Mouse (Mus musculus): ENCODE results near the gene Tbx1. TPM values are rescaled to one million over a fixed set of nuclear protein-coding genes. Genes with fewer than 3 reads are reported as not detected.

The Tbx1 gene
- total and polyA plus RNA-seq, 3 experiments, result not detected

DNA sequence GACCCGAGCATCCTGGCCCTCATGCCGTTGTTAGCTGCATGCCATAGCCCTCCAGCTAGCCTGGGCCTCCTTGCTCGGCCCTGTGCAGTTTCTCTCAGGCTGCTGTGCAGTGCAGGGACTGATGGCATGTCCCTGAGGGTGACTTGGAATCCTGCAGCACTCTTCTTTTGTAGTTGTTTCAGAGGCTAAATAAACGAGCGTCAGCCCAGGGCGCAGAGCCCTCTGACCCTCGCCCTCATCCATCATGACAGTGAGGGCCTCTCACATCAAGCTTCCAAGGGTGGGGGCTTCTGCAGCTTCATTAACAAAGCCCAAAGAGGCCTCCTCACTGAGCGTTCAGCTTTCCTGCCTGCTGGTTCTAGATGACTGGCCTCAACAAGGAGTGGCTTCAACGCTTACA is 38.9 kb downstream of the Tbx1 start:
- TF ChIP-seq MYC (IDR thresholded peaks at IDR 0.05; ENCODE audit: low read depth, low read length), result no peak
- no peak for TF ChIP-seq GATA1 (IDR thresholded peaks at IDR 0.05; ENCODE audit: low read depth, low read length)
- no peak for TF ChIP-seq TAL1 (IDR thresholded peaks at IDR 0.05; ENCODE audit: low read length)
- TF ChIP-seq HCFC1 (IDR thresholded peaks at IDR 0.05; ENCODE audit: low read depth, low read length), result no peak
- no peak for TF ChIP-seq USF2 (IDR thresholded peaks at IDR 0.05; ENCODE audit: borderline replicate concordance in 1 of 2, insufficient read depth in 1 of 2, low read depth in 1 of 2, low read length in 2 of 2)
- H3K4me1 ChIP-seq (ENCODE audit: control insufficient read depth in 1 of 2, insufficient read depth in 2 of 2, low read length in 2 of 2), result no peaks in the 10 kb centered on the region
- no peak overlapping the region for H3K9ac ChIP-seq (ENCODE audit: control insufficient read depth, low read depth, low read length, poor library complexity, severe bottlenecking)
- DNase-seq (ENCODE audit: low read depth, low spot score), result no peak
- H3K4me3 ChIP-seq (ENCODE audit: control insufficient read depth in 1 of 2, insufficient read depth in 1 of 2, low read depth in 2 of 2, low read length in 2 of 2), result no peak overlapping the region
- H3K27me3 ChIP-seq (ENCODE audit: control insufficient read depth in 1 of 2, insufficient read depth in 2 of 2, low read length in 2 of 2), result no peaks in the 10 kb centered on the region
- H3K36me3 ChIP-seq (ENCODE audit: control insufficient read depth in 1 of 2, insufficient read depth in 2 of 2, low read length in 2 of 2), result no peaks in the 10 kb centered on the region; a peak in 1 of 4 replicates
- H3K9me3 ChIP-seq (replicated peaks; ENCODE audit: insufficient read depth, low read length), result no peaks in the 10 kb centered on the region
- no peak overlapping the region for H3K27ac ChIP-seq (ENCODE audit: control insufficient read depth, low read depth, low read length)
- no peaks in the 10 kb centered on the region for H3K79me2 ChIP-seq (ENCODE audit: control insufficient read depth, insufficient read depth, low read length, poor library complexity)

DNA sequence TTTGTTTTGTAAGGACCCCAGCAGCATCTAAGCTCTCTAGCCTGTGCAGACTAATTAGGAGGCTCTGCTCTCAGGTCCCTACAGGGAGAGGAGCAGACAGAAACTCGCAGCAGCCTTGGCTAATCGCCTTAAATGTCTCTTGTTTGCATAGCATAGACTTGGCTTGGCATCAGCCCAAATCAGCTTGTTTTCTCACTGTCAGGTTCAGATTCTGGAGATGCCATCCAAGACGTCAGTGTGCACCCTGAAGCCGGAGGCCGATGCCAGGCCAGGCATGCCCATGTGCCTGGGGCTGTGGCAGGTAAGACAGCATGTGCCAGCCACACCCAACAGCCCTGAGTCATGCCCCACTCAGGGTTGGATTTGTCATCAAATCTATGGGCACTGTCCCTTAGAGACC is 42.6 kb downstream of the Tbx1 start:
- no peaks in the 10 kb centered on the region for H3K79me2 ChIP-seq (ENCODE audit: control insufficient read depth, insufficient read depth, low read length, poor library complexity)
- no peaks in the 10 kb centered on the region for H3K4me1 ChIP-seq (ENCODE audit: control insufficient read depth in 1 of 2, insufficient read depth in 2 of 2, low read length in 2 of 2)
- no peak overlapping the region for H3K27ac ChIP-seq (ENCODE audit: control insufficient read depth, low read depth, low read length)
- H3K36me3 ChIP-seq (ENCODE audit: control insufficient read depth in 1 of 2, insufficient read depth in 2 of 2, low read length in 2 of 2), result no peaks in the 10 kb centered on the region
- no peaks in the 10 kb centered on the region for H3K9me3 ChIP-seq (replicated peaks; ENCODE audit: insufficient read depth, low read length)
- no peaks in the 10 kb centered on the region for H3K27me3 ChIP-seq (ENCODE audit: control insufficient read depth in 1 of 2, insufficient read depth in 2 of 2, low read length in 2 of 2)
- no peak for DNase-seq (ENCODE audit: low read depth, low spot score)
- no peak overlapping the region for H3K9ac ChIP-seq (ENCODE audit: control insufficient read depth, low read depth, low read length, poor library complexity, severe bottlenecking)
- H3K4me3 ChIP-seq (ENCODE audit: control insufficient read depth in 1 of 2, insufficient read depth in 1 of 2, low read depth in 2 of 2, low read length in 2 of 2), result no peak overlapping the region
- TF ChIP-seq GABPA (IDR thresholded peaks at IDR 0.05; ENCODE audit: low read depth, low read length) (no peak), GATA1 (IDR thresholded peaks at IDR 0.05; ENCODE audit: low read depth, low read length) (no peak), CHD2 (IDR thresholded peaks at IDR 0.05; ENCODE audit: low read length) (no peak), MEF2A (IDR thresholded peaks at IDR 0.05; ENCODE audit: extremely low read depth, insufficient replicate concordance, low read depth, low read length, poor library complexity, severe bottlenecking) (no peak), CTCF (IDR thresholded peaks at IDR 0.05 in 2 of 3, conservative IDR thresholded peaks at IDR 0.05 in 1 of 3; ENCODE audit: control insufficient read depth in 1 of 3, insufficient read depth in 1 of 3, low read depth in 2 of 3, low read length in 3 of 3, poor library complexity in 1 of 3, severe bottlenecking in 1 of 3) (no peak), ZKSCAN1 (IDR thresholded peaks at IDR 0.05; ENCODE audit: low read depth, low read length) (no peak), E2F4 (IDR thresholded peaks at IDR 0.05; ENCODE audit: borderline replicate concordance, low read depth, low read length) (no peak), POLR2AphosphoS2 (IDR thresholded peaks at IDR 0.05; ENCODE audit: low read length) (no peak), USF2 (IDR thresholded peaks at IDR 0.05; ENCODE audit: borderline replicate concordance in 1 of 2, insufficient read depth in 1 of 2, low read depth in 1 of 2, low read length in 2 of 2) (no peak), CHD1 (IDR thresholded peaks at IDR 0.05; ENCODE audit: low read depth, low read length) (no peak), RCOR1 (IDR thresholded peaks at IDR 0.05; ENCODE audit: low read depth, low read length) (no peak)
